Mouse (Mus musculus) megakaryocyte, embryonic 14.5 days (primary cell): Measurements from ENCODE around the gene Gucd1.

Experiments used
- FLI1 ChIP-seq: IDR thresholded peaks from 2 replicates; pipeline ENCODE4 v1.6.1; 2012; ENCODE audit warnings: low read length, inconsistent platforms, mixed read lengths
- GATA1 ChIP-seq: IDR thresholded peaks from 3 replicates; pipeline ENCODE4 v1.6.1; 2012; ENCODE audit warnings: mixed read lengths, low read length, inconsistent platforms, borderline replicate concordance

DNA sequence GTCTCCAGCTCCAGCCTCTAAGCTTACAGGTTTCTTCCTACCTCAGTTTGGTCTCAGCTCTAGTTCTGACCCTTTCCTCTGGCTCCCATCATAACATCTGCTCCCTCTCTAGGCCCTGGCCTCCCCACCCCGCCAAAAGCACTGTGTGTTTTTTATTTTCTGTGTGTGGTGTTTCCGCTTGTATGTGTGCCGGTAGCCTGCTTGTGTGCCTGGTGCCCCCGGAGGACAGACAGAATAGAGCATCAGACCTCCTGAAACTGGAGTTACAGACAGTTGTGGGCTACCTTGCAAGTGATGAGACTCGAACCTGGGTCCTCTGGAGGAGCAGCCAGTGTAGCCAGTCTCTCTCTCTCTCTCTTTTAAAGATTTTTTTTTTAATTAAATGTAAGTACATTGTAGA, 48.5 kb upstream of the Gucd1 start:
- TF ChIP-seq GATA1 (no peak), FLI1 (no peak)
